Mouse (Mus musculus): ENCODE results near the gene Mamdc2. TPM values are rescaled to one million over a fixed set of nuclear protein-coding genes. Genes with fewer than 3 reads are reported as not detected.
A peak's percentile ranks its signal among the peaks of the same experiment; 100 is the strongest.

Mamdc2 gene
- total and polyA plus RNA-seq, 3 experiments, result not detected

GRCm38 (mm10) chr19:23373287-23373686 lies 75.0 kb downstream of the Mamdc2 start (continued):
- no peak for TF ChIP-seq MYC (IDR thresholded peaks at IDR 0.05; ENCODE audit: low read depth, low read length)
- TF ChIP-seq JUND (IDR thresholded peaks at IDR 0.05; ENCODE audit: low read depth, low read length), result no peak
- no peak for TF ChIP-seq GABPA (IDR thresholded peaks at IDR 0.05; ENCODE audit: low read depth, low read length)
- no peak for TF ChIP-seq RCOR1 (IDR thresholded peaks at IDR 0.05; ENCODE audit: low read depth, low read length)

GRCm38 (mm10) chr19:23369275-23369674 lies 79.0 kb downstream of the Mamdc2 start:
- Histone ChIP-seq H3K9ac (ENCODE audit: control insufficient read depth, low read depth, low read length, poor library complexity, severe bottlenecking) (no peak overlapping the region), H3K27me3 (ENCODE audit: control insufficient read depth in 1 of 2, insufficient read depth in 2 of 2, low read length in 2 of 2) (no peaks in the 10 kb centered on the region), H3K27ac (ENCODE audit: control insufficient read depth, low read depth, low read length) (no peak overlapping the region), H3K36me3 (ENCODE audit: control insufficient read depth in 1 of 2, insufficient read depth in 2 of 2, low read length in 2 of 2) (no peaks in the 10 kb centered on the region), H3K4me1 (ENCODE audit: control insufficient read depth in 1 of 2, insufficient read depth in 2 of 2, low read length in 2 of 2) (no peaks in the 10 kb centered on the region), H3K79me2 (ENCODE audit: control insufficient read depth, insufficient read depth, low read length, poor library complexity) (no peaks in the 10 kb centered on the region), H3K4me3 (ENCODE audit: control insufficient read depth in 1 of 2, insufficient read depth in 1 of 2, low read depth in 2 of 2, low read length in 2 of 2) (no peak overlapping the region), H3K9me3 (replicated peaks; ENCODE audit: insufficient read depth, low read length) (no peaks in the 10 kb centered on the region)
- TF ChIP-seq ZNF384 (IDR thresholded peaks at IDR 0.05; ENCODE audit: low read depth, low read length) (0 out of 2 replicates have a peak, but pooled peaks have one; percentile 22), EP300 (IDR thresholded peaks at IDR 0.05; ENCODE audit: low read depth in 1 of 2, low read length in 2 of 2) (peak in 1 of 2 experiments; percentile 27; a peak in 1 of 4 replicates), NRF1 (IDR thresholded peaks at IDR 0.05; ENCODE audit: insufficient read depth, low read depth, low read length, poor library complexity, severe bottlenecking) (no peak), GATA1 (IDR thresholded peaks at IDR 0.05; ENCODE audit: low read depth, low read length) (peak; percentile 44)
- DNase-seq (ENCODE audit: low read depth, low spot score), result peak; percentile 34

GRCm38 (mm10) chr19:23362006-23362405 lies 86.2 kb downstream of the Mamdc2 start:
- no peaks in the 10 kb centered on the region for H3K4me1 ChIP-seq (ENCODE audit: control insufficient read depth in 1 of 2, insufficient read depth in 2 of 2, low read length in 2 of 2)
- H3K79me2 ChIP-seq (ENCODE audit: control insufficient read depth, insufficient read depth, low read length, poor library complexity), result no peaks in the 10 kb centered on the region
- TF ChIP-seq CTCF (IDR thresholded peaks at IDR 0.05 in 2 of 3, conservative IDR thresholded peaks at IDR 0.05 in 1 of 3; ENCODE audit: control insufficient read depth in 1 of 3, insufficient read depth in 1 of 3, low read depth in 2 of 3, low read length in 3 of 3, poor library complexity in 1 of 3, severe bottlenecking in 1 of 3) (no peak), SMC3 (IDR thresholded peaks at IDR 0.05; ENCODE audit: low read depth, low read length) (no peak), BHLHE40 (IDR thresholded peaks at IDR 0.05; ENCODE audit: borderline replicate concordance, low read depth, low read length) (no peak), MYB (IDR thresholded peaks at IDR 0.05; ENCODE audit: low read depth, low read length) (no peak), JUND (IDR thresholded peaks at IDR 0.05; ENCODE audit: low read depth, low read length) (no peak), TBP (IDR thresholded peaks at IDR 0.05; ENCODE audit: low read depth, low read length) (no peak), GABPA (IDR thresholded peaks at IDR 0.05; ENCODE audit: low read depth, low read length) (no peak), NELFE (IDR thresholded peaks at IDR 0.05; ENCODE audit: low read depth, low read length) (no peak)
- no peak overlapping the region for H3K27ac ChIP-seq (ENCODE audit: control insufficient read depth, low read depth, low read length)
- H3K27me3 ChIP-seq (ENCODE audit: control insufficient read depth in 1 of 2, insufficient read depth in 2 of 2, low read length in 2 of 2), result no peaks in the 10 kb centered on the region
- H3K9ac ChIP-seq (ENCODE audit: control insufficient read depth, low read depth, low read length, poor library complexity, severe bottlenecking), result no peak overlapping the region
- H3K4me3 ChIP-seq (ENCODE audit: control insufficient read depth in 1 of 2, insufficient read depth in 1 of 2, low read depth in 2 of 2, low read length in 2 of 2), result no peak overlapping the region
- peaks cover 3% of the 10 kb centered on the region; the same call in 1 of the 2 replicates for H3K9me3 ChIP-seq (replicated peaks; ENCODE audit: insufficient read depth, low read length)
- no peak for DNase-seq (ENCODE audit: low read depth, low spot score)
- no peaks in the 10 kb centered on the region for H3K36me3 ChIP-seq (ENCODE audit: control insufficient read depth in 1 of 2, insufficient read depth in 2 of 2, low read length in 2 of 2)

Data from MEL (cell line).